Mouse (Mus musculus) thymus, postnatal 25 days (tissue): ENCODE results near the gene Ano3.
"Not testable (repeated sequence)": the region's sequence is repeated elsewhere in the genome, so short reads cannot be mapped to it uniquely, and the experiment has no call there.

Source experiments
- DNase-seq: peaks from one replicate; pipeline ENCODE4 v3.0.0; 2022

Gene Ano3

DNA sequence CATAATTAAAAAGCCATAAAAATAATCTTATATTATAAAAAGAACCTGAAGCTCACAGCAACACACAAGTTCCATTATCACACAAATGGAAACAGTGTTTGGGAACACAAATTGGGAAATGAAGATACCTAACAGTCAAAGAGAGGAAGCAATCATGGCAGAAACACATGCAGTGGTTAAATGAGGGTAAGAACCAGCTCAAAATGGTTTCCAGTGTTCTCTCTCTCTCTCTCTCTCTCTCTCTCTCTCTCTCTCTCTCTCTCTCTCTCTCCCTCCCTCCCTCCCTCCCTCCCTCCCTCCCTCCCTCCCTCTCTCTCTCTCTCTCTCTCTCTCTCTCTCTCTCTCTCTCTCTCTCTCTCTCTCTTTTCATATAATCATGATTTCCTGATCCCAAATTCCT, at the start of gene Ano3:
TSS of gene Ano3 (minus strand) at position 101 of the 400 bp plus-strand sequence.
- not testable (repeated sequence) for DNase-seq

DNA sequence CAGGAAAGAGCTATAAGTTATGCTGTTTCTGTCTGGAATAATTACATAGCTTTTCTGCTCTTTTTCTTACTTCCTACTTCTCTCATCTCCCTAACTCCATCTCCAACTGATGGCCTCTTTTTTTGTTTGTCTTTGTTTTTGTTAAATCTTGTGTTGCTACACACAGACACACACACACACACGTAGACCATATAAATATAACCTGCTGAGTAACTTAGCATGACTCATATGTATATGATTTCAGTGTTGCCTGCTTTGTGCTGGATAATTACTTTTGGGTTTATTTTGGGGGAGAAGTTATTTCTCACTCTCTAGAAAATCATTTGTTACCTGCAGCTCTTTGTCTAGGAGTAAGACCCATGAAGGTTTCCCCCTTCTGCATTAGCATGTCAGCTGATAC, 39.3 kb upstream of the Ano3 start:
- no peak for DNase-seq

DNA sequence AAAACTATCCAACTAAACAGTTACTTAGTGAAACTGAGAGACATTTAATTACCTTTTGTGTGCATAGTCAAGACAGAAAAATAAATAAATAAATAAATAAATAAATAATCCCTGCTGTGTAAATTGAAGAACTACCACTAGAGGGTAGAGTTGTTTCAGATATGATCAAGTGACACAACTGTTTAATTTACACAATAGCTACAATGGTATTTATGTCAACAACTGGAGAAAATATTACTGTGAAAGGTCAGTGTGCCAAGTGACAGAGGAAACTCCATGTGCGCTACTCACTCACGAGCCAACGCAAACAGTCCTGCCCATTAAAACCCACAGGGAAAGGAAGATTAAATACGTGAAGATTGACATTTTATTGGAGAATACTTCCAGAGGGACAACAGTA, 38.8 kb upstream of the Ano3 start:
- DNase-seq = no peak

DNA sequence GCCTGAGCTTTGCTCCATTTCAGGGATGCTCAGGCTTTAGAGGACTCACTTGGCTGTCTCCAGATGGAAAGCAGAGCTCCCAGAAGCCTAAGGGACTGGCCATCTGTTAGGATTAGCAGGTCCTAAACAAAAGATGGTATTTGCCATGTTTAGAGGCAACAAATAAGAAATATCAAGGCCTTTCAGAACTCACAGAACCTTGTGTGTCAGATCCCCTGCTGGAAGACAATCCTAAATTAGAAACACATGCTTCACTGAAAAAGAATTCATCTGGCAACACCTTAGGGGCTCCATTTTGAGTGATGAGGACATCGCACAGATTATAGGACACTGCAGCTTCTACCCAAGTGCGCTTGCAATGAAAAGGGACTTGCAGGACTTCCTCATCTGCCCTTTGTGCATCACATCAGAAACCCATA, 35.1 kb upstream of the Ano3 start:
- no peak for DNase-seq

DNA sequence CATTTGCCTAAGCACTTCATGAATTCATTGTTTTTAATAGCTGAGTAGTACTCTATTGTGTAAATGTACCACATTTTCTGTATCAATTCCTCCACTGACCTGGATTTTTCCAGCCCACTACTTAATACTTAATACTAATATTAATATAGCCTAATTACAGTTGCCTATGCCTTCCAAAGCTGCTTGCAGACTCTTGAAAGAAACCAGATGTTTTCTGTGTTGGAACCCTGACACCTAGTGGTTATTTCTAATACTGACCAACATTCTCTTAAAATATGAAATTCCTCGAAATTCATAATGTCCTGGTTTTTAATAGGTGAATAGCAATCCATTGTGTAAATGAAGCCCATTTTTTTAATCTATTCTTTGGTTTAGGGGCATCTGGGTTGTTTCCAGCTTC, 31.0 kb upstream of the Ano3 start:
- DNase-seq = no peak

DNA sequence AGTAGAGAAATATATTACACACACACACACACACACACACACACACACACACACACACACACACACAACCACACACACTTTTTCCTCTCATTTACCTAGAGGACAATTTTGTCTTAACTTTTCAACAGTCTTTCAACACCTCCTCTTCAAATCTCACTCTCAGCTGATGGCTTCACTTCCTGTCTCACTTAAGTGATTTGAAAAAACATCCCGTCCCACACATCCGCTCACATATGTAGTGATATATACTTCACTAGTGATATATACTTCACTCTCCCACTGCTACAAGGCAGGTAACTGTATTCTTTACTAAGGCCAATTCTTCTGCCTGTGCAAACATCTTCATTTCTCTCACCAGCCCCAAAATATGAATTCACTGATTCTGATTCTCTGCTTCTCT, 28.9 kb upstream of the Ano3 start:
- DNase-seq = no peak

DNA sequence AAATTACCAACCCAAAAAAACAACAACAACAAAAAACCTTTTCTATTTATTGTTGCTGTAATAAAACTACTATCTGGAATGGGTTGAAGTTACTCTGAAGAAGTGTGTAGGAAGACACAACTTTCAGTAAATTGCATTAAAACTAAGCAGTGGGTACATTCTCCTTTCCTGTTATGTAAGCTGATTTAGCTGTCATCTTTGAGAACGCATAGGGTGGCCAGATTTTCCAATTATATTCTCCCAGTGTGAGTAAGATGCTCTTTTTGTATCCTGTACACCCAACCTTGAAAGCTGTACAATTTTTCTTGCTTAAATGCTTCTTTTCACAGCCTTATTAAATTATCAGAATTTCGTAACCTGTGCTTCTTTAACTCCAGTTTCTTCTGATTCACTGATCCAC, 26.1 kb upstream of the Ano3 start:
- DNase-seq = no peak

DNA sequence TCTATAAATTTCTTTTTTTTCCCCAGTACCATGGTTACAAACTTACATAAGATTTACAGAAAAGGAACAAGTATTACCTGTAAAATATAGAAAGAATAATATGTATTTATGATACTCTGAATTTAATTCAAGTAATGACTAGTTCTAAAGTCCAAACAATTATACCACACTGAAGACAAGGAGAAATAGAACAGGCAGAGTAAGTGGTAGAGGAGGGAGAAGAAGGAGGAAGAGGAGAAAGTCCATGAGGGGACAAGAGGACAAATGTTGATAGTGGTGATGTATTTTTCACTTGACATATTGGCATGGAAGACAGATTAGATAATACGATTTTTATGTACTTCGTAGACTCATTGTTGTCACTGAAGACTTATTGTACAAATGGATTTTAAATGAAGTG, 19.4 kb upstream of the Ano3 start:
- DNase-seq = no peak

DNA sequence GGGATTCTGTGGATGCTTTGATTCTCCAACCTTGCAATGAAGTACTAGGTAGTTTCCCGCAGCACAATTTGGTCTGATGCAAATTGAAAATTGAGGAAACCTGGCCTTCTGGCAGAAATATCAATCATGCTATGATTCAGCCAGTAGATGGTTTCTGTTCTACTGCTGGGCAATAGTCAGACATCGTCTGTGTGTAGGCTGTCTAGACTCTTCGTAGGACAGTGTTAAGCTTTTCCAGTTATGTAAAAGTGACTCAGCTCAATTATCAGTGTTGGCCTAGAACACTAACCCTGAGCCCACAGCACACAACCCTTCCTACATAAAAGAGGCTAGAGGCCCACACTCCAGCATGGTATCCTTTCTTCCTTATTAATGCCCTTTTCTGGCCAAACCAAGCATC, 14.7 kb upstream of the Ano3 start:
- DNase-seq = no peak

DNA sequence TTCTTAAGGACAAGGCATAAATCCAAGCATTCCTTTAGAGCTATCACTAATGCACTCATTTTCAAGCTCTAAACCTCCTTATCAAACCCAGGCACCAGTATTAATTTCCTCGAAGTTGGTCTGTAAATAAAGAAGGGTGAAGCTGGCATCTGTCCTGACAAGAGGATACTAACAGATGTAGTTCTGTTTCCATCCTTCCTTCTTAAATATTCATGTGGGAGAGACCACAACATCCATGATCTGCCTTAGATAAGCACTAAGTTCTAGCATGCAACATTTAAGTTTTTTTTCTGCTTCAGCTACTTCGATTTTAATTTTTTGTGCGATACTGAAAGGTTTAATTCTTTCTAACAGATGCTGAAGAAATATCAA, 305 bp downstream of the Ano3 start:
- DNase-seq = no peak

DNA sequence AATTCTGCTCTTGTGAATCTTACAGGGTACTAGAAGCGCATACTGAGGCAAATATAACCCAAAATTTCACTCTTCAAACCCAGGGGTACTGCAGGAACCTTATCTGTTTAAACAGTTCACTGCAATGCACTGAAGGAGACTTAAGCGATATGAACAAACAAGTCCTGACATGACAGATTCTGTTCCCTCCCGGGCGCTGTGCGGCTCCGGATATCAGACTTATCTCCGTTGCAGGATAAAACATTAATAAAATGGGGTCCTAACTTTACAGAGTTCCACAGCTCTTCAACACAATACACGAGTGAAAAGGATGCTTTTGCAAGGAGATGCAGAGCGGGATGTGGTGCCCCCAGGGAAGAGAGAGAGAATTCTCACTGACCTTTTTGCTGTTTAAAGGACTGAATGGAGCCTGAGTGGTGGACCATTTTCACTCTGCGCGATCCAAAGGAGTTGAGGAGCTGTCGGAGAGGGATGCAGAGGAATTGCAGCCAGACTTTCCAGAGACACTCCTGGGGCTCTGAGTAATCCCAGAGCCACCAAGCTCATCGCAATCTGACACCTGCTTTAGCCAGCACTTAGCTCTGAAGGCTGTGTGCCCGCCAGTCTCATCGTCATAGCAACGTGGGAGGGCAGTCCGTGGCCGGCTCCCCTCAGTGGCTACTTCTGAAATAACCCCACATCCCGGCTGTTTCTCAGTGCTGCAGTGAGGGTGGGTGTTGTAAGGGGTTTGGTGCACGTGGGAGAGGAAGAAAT, 868 bp downstream of the Ano3 start:
- no peak for DNase-seq

DNA sequence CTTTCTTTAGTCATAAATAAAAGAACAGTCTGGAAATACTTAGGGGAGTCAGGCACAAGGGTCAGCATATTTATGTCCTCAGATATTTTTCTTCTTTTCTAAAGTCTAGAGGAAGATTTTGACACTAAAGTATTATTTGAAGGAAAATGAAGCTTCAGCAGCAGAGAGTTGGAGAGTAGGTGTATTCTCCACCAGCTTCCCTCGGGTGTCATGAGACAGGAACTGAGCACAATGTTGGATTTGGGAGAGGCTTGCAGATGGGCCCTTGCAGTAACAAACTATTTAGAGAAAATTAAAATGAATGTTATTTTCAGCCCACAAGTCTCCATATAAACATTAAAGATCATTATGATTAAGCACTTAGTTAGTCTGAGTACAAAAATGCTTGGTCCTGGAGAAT, 5.6 kb downstream of the Ano3 start:
- no peak for DNase-seq

DNA sequence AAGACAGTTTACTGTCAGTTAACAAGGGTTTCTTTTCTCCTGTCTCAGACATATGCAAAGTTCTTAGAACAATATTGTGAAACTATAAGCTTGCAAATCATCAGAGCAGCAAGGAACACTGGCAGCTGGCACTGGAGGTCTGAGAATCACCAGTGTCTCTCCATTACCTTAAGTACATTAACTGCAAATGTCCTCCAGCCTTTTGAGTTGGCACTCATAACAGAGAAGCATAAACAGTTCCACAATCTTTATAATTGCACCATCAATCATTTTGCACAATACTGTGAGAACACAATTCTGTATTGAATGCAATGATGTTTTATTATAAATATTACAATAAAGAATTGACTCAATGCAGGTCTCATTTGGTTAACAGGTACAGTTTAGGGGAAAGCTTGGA, 15.0 kb downstream of the Ano3 start:
- DNase-seq = no peak

DNA sequence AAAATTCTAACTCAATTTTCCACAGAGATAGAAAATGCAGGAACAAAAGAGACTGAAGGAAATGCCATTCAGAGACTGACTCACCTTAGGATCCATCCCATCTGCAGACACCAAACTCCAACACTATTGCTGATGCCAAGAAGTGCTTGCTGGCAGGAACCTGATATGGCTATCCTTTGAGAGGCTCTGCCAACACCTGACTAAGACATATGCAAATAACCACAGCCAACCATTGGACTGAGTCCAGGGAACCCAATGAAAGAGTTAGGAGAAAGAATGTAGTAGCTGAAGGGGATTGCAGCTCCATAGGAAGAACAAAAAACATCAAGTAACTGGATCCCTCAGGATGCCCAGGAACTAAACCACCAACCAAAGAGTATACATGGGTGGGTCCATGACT, 21.6 kb downstream of the Ano3 start:
- DNase-seq = no peak

DNA sequence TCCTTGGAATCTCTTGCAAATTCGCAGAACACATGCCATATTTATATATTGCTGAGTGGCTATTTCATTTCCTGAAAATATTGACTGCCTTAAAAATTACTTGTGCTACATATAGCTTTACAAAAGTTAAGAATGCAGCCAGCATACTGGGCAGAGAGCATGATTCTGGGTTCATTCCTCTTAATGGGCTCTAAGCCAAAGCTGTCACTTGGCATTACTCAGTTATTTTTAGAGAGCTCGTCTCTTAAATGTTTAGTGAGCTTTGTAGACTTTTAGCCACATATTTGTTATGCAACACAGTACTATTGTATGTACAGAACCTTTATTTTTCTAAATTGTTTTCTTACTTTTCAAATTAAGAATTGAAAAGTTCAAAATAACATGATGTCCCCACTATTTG, 41.2 kb downstream of the Ano3 start:
- DNase-seq = no peak

DNA sequence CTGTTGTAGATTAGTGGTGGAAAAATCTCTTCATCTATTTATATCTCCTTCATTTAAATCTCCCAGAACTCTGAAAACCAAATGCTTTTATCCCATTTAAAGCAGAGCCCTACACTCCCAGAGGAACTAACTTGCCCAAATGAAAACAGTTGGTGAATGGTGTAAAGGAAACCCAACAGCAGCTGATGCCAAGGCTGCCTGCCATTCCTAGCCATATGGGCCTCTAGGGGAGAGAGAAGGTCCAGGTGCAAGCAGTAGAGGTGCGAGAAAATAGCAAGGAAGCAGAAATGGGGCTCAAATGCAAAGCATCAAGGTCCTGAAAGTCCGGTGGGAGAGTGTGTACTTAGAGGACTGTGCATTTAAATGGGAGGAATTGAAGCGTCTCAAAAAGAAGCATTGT, 44.2 kb downstream of the Ano3 start:
- DNase-seq = no peak

DNA sequence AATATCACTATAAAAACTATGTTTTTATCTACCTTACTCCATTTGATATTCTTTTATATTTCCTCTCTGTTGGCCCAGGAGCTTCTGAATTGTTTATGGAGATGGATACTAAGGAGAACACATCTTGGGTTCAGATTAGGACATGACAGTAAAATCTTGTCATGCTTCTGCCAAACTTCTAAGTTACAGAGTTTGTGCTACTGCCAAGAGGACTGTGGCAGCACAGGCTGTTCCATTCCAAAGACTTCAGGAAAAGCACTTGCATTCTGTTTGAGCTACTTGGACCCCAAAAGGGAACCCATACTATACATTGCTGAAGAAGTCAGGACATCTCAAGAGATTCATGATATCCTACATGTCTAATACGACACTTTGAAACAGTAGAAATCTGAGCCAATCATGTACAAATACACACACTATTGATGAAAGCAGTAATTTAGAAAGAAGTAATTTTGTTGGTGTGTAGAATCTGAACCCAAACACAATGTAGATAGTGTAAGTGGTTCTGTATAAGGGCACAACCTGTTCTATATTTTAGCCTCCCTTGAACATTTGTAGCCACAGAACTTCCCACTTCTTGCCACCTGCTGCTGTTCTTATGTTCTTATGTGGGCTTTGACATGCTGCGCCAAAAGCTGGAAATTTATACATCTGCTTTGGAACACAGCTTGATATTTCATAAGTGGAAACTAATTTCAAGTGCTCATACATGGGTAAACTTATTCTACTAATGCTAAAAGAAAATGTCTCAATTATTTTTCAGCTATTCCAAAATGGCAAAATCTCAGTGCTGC, 54.0 kb downstream of the Ano3 start:
- no peak for DNase-seq

DNA sequence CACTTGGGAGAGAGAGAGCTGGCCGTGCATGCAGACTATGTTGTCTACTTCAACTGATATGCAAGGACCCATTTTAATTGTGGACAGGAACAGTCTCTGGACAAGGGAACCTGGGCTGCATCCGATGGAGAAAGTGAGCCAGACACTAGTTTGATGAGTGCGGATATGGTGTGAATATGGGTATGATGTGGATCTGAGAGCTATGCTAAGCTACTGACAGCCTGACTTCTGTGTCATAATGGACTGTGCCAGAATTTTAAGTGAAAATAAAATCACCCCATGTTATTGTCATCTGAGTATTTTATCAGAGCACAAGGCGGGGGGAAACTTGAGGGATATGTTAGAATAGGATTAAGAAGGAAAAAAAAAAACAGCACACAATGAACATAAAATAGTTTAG, 79.1 kb downstream of the Ano3 start:
- DNase-seq = no peak

DNA sequence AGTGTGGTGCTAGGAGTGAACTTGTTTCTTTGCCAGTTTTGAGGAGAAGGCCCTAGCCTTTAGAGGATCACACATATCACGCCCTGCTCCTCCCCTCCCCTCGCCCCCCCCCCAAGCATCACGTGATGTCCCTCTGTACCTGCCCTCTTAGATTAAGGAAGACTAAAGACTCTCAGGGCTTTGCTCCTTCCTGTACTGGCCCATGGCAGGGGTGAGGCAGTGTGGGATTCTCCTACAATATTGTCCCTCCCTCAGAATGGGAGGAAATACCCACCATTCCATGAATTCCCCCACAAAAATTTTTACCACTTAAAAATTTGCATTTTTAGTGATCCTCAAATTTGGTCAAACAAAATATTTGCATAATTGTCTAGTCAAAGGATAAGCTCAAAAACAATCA, 85.1 kb downstream of the Ano3 start:
- no peak for DNase-seq

DNA sequence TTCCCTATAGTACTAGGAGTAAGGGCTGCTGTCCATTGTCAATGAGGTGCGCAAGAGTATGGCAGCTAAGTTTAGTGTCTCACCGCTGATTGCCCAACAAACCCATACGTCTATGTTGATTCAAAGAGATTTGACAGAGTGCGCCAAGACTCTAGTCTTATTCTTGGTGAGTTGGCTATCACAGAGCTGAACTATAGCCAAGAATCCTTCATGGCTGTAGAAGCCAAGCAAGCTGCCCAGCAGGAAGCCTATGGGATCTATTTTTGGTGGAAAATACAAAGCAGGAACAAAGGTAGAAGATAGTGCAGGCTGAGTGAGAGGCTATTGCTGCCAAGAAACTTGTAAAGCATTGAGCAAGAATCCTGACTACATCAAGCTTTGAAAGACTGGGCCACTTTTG, 87.3 kb downstream of the Ano3 start:
- DNase-seq = no peak

DNA sequence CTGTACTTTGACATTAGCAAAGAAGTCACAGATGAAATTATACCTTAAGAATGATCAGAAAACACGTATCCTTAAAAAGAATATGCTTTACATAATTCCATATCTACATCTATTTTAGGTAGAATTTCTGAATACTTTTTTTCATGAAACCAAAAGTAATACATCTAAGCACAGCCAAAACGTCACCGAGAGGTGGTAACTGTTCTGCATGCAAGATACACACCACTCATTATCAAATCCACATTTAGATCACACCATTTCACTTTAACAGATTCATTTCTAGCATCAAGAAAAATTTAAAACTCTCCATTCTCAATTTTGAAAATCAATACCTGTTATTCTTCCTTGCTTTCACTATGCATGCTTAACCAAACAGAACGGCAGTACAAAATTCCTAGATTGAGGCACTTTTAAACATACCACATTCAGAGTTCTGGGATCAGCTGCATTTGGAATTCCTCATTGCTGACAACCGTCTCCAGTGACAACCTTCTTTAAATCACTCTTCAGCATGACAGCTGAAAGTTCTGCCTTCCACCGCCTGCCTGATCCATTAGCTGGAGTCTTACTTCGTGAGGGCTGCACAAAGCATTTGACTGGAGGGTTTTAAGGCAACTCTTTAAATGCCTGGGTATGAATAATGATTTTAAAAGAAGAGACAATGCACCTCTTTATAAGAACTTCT, 111.0 kb downstream of the Ano3 start:
- DNase-seq = no peak

DNA sequence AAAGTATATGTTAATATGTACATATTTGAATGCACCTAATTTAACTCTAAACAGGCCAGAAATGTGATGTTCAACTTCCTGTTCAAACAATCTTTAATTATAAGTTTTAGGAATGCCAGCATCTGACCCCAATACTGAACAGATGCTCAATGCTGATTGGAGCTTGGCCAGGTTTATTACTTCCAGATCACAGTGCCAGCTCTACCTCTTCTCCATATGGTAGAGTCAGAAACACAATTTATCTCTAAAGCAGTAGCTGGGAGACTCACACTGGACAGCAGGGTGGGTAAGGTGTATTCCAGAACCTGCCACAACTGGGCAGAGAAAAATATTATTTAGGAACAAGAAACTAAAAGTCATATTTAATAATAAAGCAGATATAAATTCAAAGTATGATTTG, 134.5 kb downstream of the Ano3 start:
- no peak for DNase-seq

DNA sequence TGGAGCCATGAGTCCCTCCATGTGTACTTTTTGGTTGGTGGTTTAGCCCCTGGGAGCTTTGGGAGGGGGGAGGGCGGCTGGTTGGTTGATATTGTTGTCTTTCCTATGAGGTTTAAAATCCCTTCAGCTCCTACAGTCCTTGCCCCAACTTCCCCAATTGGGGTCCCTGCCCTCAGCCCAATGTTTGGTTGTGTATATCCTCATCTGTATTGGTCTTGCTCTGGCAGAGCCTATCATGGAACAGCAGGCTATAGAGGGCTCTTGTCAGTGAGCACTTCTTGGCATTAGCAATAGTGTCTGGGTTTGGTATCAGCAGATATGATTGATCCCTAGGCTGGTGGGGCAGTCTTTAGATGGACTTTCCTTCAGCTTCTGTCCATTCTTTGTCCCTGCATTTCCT, 135.8 kb downstream of the Ano3 start:
- no peak for DNase-seq
